Mouse (Mus musculus) midbrain, embryonic 11.5 days (tissue): Measurements from ENCODE around the gene Sertad1. TPM values are rescaled to one million over a fixed set of nuclear protein-coding genes. Genes with fewer than 3 reads are reported as not detected.

Experiments
- ATAC-seq: fragments of 200-750 bp; cut with Nextera tagmentation; 2 replicates; pipeline ENCODE4 v1.8.0; 2017; ENCODE audit warnings: moderate TSS enrichment, moderate library complexity; ENCODE audit not compliant: low FRiP score
- DNase-seq: peaks from one replicate; pipeline ENCODE4 v3.0.0; 2015; ENCODE audit warnings: low spot score; ENCODE audit errors: missing footprints
- H3K27ac ChIP-seq: fragments of 300-500 bp; sonication (generic); 2 replicates; pipeline ENCODE4 v1.5.1; 2014; ENCODE audit warnings: low read depth, low read length
- H3K27me3 ChIP-seq: fragments of 300-500 bp; sonication (generic); 2 replicates; pipeline ENCODE4 v1.6.1; 2014; ENCODE audit warnings: mild to moderate bottlenecking, low read length, moderate library complexity, mixed read lengths; ENCODE audit not compliant: control insufficient read depth, insufficient read depth
- H3K36me3 ChIP-seq: fragments of 300-500 bp; sonication (generic); 2 replicates; pipeline ENCODE4 v1.6.1; 2014; ENCODE audit warnings: mild to moderate bottlenecking, low read length, moderate library complexity, mixed read lengths; ENCODE audit not compliant: control insufficient read depth, insufficient read depth
- H3K4me1 ChIP-seq: fragments of 300-500 bp; sonication (generic); 2 replicates; pipeline ENCODE4 v1.6.1; 2014; ENCODE audit warnings: low read length; ENCODE audit not compliant: control insufficient read depth, insufficient read depth
- H3K4me2 ChIP-seq: fragments of 300-500 bp; sonication (generic); 2 replicates; pipeline ENCODE4 v1.6.1; 2014; ENCODE audit warnings: mild to moderate bottlenecking, moderate library complexity
- H3K4me3 ChIP-seq: fragments of 300-500 bp; sonication (generic); 2 replicates; pipeline ENCODE4 v1.5.1; 2014; ENCODE audit warnings: low read depth, low read length
- H3K9ac ChIP-seq: fragments of 300-500 bp; sonication (generic); 2 replicates; pipeline ENCODE4 v1.6.1; 2014; ENCODE audit warnings: low read length
- H3K9me3 ChIP-seq: fragments of 300-500 bp; sonication (generic); 2 replicates; pipeline ENCODE4 v1.6.1; 2016; ENCODE audit warnings: low read length; ENCODE audit not compliant: control insufficient read depth
- WGBS: fragments of 180-500 bp; shearing (Covaris S2); extraction: QIAGEN DNeasy Blood & Tissue Kit; methylation state at CpG from one replicate; pipeline ENCODE4 v1.1.7; 2014; 5-methylcytosine and 5-hydroxymethylcytosine counted together
- polyA plus RNA-seq: library from polyadenylated mRNA; unstranded; fragments of >200 nt; fragmentation: Nextera tagmentation; extraction: Ambion mirVana; gene quantifications from 2 replicates; pipeline ENCODE4 v1.2.1, GENCODE M21; 2014

The Sertad1 gene
- polyA plus RNA-seq, 1 experiment from 2014 or later, result 15.5 TPM

GRCm38 (mm10) chr7:27471390-27472120 is 15.2 kb upstream of the Sertad1 start:
- no peak overlapping the region for H3K27ac ChIP-seq
- no peak overlapping the region for H3K4me3 ChIP-seq
- 90% methylated on average over 11 of the region's 11 CpGs for WGBS
- H3K27me3 ChIP-seq, result no peaks in the 10 kb centered on the region
- DNase-seq (peak; percentile 47), ATAC-seq (no peak)
- no peak overlapping the region for H3K4me2 ChIP-seq
- no peak overlapping the region for H3K9ac ChIP-seq
- H3K9me3 ChIP-seq, result no peaks in the 10 kb centered on the region
- peaks cover 6% of the 10 kb centered on the region; the same call in 1 of the 2 replicates for H3K4me1 ChIP-seq
- peaks cover 4% of the 10 kb centered on the region; the same call in 1 of the 2 replicates for H3K36me3 ChIP-seq

- H3K36me3 ChIP-seq, result peaks cover 5% of the 10 kb centered on the region; the same call in 1 of the 2 replicates
- peak overlapping the region; percentile 55; the same call in 1 of the 2 replicates for H3K4me3 ChIP-seq
- H3K9ac ChIP-seq, result 0 out of 2 replicates have a peak overlapping the region, but pooled peaks have one; percentile 4
- 43% methylated on average over 7 of the region's 7 CpGs for whole genome bisulfite sequencing
- no peaks in the 10 kb centered on the region for H3K27me3 ChIP-seq
- H3K4me1 ChIP-seq, result peaks cover 6% of the 10 kb centered on the region; the same call in 1 of the 2 replicates
- peak; percentile 89 for DNase-seq
- no peaks in the 10 kb centered on the region for H3K9me3 ChIP-seq
- H3K4me2 ChIP-seq, result peak overlapping the region; percentile 63; the same call in 1 of the 2 replicates
- no peak for ATAC-seq
- no peak overlapping the region for H3K27ac ChIP-seq
Measured at GRCm38 (mm10) chr7:27472596-27472995, 14.1 kb upstream of the Sertad1 start.

GRCm38 (mm10) chr7:27473156-27473834 is 13.4 kb upstream of the Sertad1 start, which contains the start of gene Sertad3:
TSS of gene Sertad3 (plus strand) at chr7:27473768.
- Histone ChIP-seq H3K27me3 (no peaks in the 10 kb centered on the region), H3K9me3 (no peaks in the 10 kb centered on the region), H3K4me3 (peak within 1 kb of the TSS; percentile 55), H3K4me2 (peak within 1 kb of the TSS; percentile 63), H3K36me3 (peaks cover 5% of the 10 kb centered on the region; the same call in 1 of the 2 replicates), H3K9ac (peak within 1 kb of the TSS; percentile 60), H3K27ac (peak within 1 kb of the TSS; percentile 76), H3K4me1 (peaks cover 6% of the 10 kb centered on the region; the same call in 1 of the 2 replicates)
- 1% methylated on average over 34 of the region's 36 CpGs for WGBS
- DNase-seq, result peak; percentile 100
- peak; percentile 94 for ATAC-seq

- Histone ChIP-seq H3K9ac (peak overlapping the region; percentile 60), H3K9me3 (no peaks in the 10 kb centered on the region), H3K4me1 (peaks cover 6% of the 10 kb centered on the region; the same call in 1 of the 2 replicates), H3K36me3 (peaks cover 5% of the 10 kb centered on the region; the same call in 1 of the 2 replicates), H3K27me3 (no peaks in the 10 kb centered on the region), H3K4me2 (peak overlapping the region; percentile 63), H3K4me3 (peak overlapping the region; percentile 55), H3K27ac (peak overlapping the region; percentile 76)
- 0% methylated on average over 34 of the region's 34 CpGs for WGBS
- DNase-seq, result peak; percentile 97
- no peak for ATAC-seq
Measured at GRCm38 (mm10) chr7:27473835-27474489, 12.7 kb upstream of the Sertad1 start.

GRCm38 (mm10) chr7:27474490-27474954 is 12.2 kb upstream of the Sertad1 start:
- Histone ChIP-seq H3K4me1 (peaks cover 6% of the 10 kb centered on the region; the same call in 1 of the 2 replicates), H3K9me3 (no peaks in the 10 kb centered on the region), H3K9ac (peak overlapping the region; percentile 60), H3K27me3 (no peaks in the 10 kb centered on the region), H3K27ac (peak overlapping the region; percentile 76; the same call in 1 of the 2 replicates), H3K4me3 (peak overlapping the region; percentile 55), H3K4me2 (peak overlapping the region; percentile 63), H3K36me3 (peaks cover 5% of the 10 kb centered on the region; the same call in 1 of the 2 replicates)
- peak; percentile 89 for ATAC-seq
- peak; percentile 99 for DNase-seq
- WGBS, result 0% methylated on average over 23 of the region's 23 CpGs

- H3K27me3 ChIP-seq, result no peaks in the 10 kb centered on the region
- ATAC-seq (no peak), DNase-seq (peak; percentile 74)
- H3K9ac ChIP-seq, result no peak overlapping the region
- 96% methylated on average over 2 of the region's 2 CpGs for WGBS
- H3K4me1 ChIP-seq, result peaks cover 6% of the 10 kb centered on the region; the same call in 1 of the 2 replicates
- H3K27ac ChIP-seq, result no peak overlapping the region
- no peaks in the 10 kb centered on the region for H3K9me3 ChIP-seq
- H3K4me3 ChIP-seq, result no peak overlapping the region
- no peak overlapping the region for H3K4me2 ChIP-seq
- peaks cover 5% of the 10 kb centered on the region; the same call in 1 of the 2 replicates for H3K36me3 ChIP-seq
Measured at GRCm38 (mm10) chr7:27475596-27475995, 11.1 kb upstream of the Sertad1 start.

GRCm38 (mm10) chr7:27476098-27476635 is 10.5 kb upstream of the Sertad1 start:
- Histone ChIP-seq H3K27me3 (no peaks in the 10 kb centered on the region), H3K4me1 (peaks cover 6% of the 10 kb centered on the region; the same call in 1 of the 2 replicates), H3K9ac (no peak overlapping the region), H3K4me2 (no peak overlapping the region), H3K36me3 (peaks cover 5% of the 10 kb centered on the region; the same call in 1 of the 2 replicates), H3K9me3 (no peaks in the 10 kb centered on the region), H3K4me3 (no peak overlapping the region), H3K27ac (no peak overlapping the region)
- no peak for ATAC-seq
- WGBS, result 96% methylated on average over 14 of the region's 14 CpGs
- peak; percentile 51 for DNase-seq

- peaks cover 6% of the 10 kb centered on the region; the same call in 1 of the 2 replicates for H3K4me1 ChIP-seq
- no peak overlapping the region for H3K4me3 ChIP-seq
- H3K27me3 ChIP-seq, result no peaks in the 10 kb centered on the region
- peak; percentile 33 for DNase-seq
- H3K36me3 ChIP-seq, result peaks cover 5% of the 10 kb centered on the region; the same call in 1 of the 2 replicates
- 86% methylated on average over 7 of the region's 7 CpGs for WGBS
- no peak overlapping the region for H3K27ac ChIP-seq
- no peak overlapping the region for H3K9ac ChIP-seq
- no peak overlapping the region for H3K4me2 ChIP-seq
- H3K9me3 ChIP-seq, result no peaks in the 10 kb centered on the region
- no peak for ATAC-seq
Measured at GRCm38 (mm10) chr7:27478561-27478960, 8.1 kb upstream of the Sertad1 start.
